Mouse (Mus musculus) T-helper 2 cell (primary cell): ENCODE data around the gene Igfbp7.

Experiments used
- in situ Hi-C: fragments of 300-600 bp; cut with MboI, MseI; formaldehyde crosslinking; loops from one replicate; pipeline ENCODE4 v1.15.1; 2025; ENCODE audit warnings: high pct_unique_total_duplicates

Igfbp7 gene

GRCm38 (mm10) chr5:77405455-77406057 lies 2.3 kb downstream of the Igfbp7 start:
- in situ Hi-C loops: no loop called here

- in situ Hi-C loops: loop anchor here (5.0 kb wide), 1 partner anchor 48 kb away; no protein-coding TSS in a partner anchor
These were observed 2.9 kb downstream of the Igfbp7 start for GRCm38 (mm10) chr5:77404941-77405340.

GRCm38 (mm10) chr5:77402901-77403300 lies 4.9 kb downstream of the Igfbp7 start:
- in situ Hi-C loops: loop anchor here (5.0 kb wide), 1 partner anchor 46 kb away; no protein-coding TSS in a partner anchor

- in situ Hi-C loops: loop anchor here (5.0 kb wide), 1 partner anchor 45 kb away; no protein-coding TSS in a partner anchor
These were observed 5.7 kb downstream of the Igfbp7 start for GRCm38 (mm10) chr5:77402137-77402536.

- in situ Hi-C loops: loop anchor here (5.0 kb wide), 1 partner anchor 44 kb away; no protein-coding TSS in a partner anchor
These were observed 7.0 kb downstream of the Igfbp7 start for GRCm38 (mm10) chr5:77400823-77401222.

- in situ Hi-C loops: loop anchor here (5.0 kb wide), 1 partner anchor 43 kb away; no protein-coding TSS in a partner anchor
These were observed 7.7 kb downstream of the Igfbp7 start for GRCm38 (mm10) chr5:77400151-77400550.

GRCm38 (mm10) chr5:77399076-77399475 lies 8.8 kb downstream of the Igfbp7 start:
- in situ Hi-C loops: loop anchor here (10.0 kb wide), 1 partner anchor 744 kb away; the partner anchor contains the start of gene C530008M17Rik

- in situ Hi-C loops: loop anchor here (10.0 kb wide), 1 partner anchor 744 kb away; the partner anchor contains the start of gene C530008M17Rik
These were observed 9.4 kb downstream of the Igfbp7 start for GRCm38 (mm10) chr5:77398285-77399057.

- in situ Hi-C loops: loop anchor here (10.0 kb wide), 1 partner anchor 739 kb away; the partner anchor contains the start of gene C530008M17Rik
These were observed 13.7 kb downstream of the Igfbp7 start for GRCm38 (mm10) chr5:77393990-77394618.

GRCm38 (mm10) chr5:77393094-77393619 lies 14.7 kb downstream of the Igfbp7 start:
- in situ Hi-C loops: loop anchor here (10.0 kb wide), 1 partner anchor 738 kb away; the partner anchor contains the start of gene C530008M17Rik

- in situ Hi-C loops: loop anchor here (10.0 kb wide), 1 partner anchor 735 kb away; the partner anchor contains the start of gene C530008M17Rik
These were observed 17.6 kb downstream of the Igfbp7 start for GRCm38 (mm10) chr5:77390272-77390671.

- in situ Hi-C loops: loop anchor here (10.0 kb wide), 1 partner anchor 1244 kb away; the partner anchor contains the start of gene Srd5a3
These were observed 19.5 kb downstream of the Igfbp7 start for GRCm38 (mm10) chr5:77388359-77388758.

GRCm38 (mm10) chr5:77387414-77387704 lies 20.5 kb downstream of the Igfbp7 start:
- in situ Hi-C loops: loop anchor here (10.0 kb wide), 1 partner anchor 1243 kb away; the partner anchor contains the start of gene Srd5a3

GRCm38 (mm10) chr5:77386596-77387413 lies 21.0 kb downstream of the Igfbp7 start:
- in situ Hi-C loops: loop anchor here (10.0 kb wide), 1 partner anchor 1242 kb away; the partner anchor contains the start of gene Srd5a3

GRCm38 (mm10) chr5:77385900-77386595 lies 21.8 kb downstream of the Igfbp7 start:
- in situ Hi-C loops: loop anchor here (10.0 kb wide), 1 partner anchor 1241 kb away; the partner anchor contains the start of gene Srd5a3

- in situ Hi-C loops: loop anchor here (10.0 kb wide), 1 partner anchor 1240 kb away; the partner anchor contains the start of gene Srd5a3
These were observed 22.6 kb downstream of the Igfbp7 start for GRCm38 (mm10) chr5:77385221-77385620.

GRCm38 (mm10) chr5:77384724-77385123 lies 23.1 kb downstream of the Igfbp7 start:
- in situ Hi-C loops: loop anchor here (10.0 kb wide), 1 partner anchor 1240 kb away; the partner anchor contains the start of gene Srd5a3

GRCm38 (mm10) chr5:77383799-77384554 lies 23.9 kb downstream of the Igfbp7 start:
- in situ Hi-C loops: loop anchor here (10.0 kb wide), 1 partner anchor 1239 kb away; the partner anchor contains the start of gene Srd5a3

- in situ Hi-C loops: loop anchor here (10.0 kb wide), 1 partner anchor 1237 kb away; the partner anchor contains the start of gene Srd5a3
These were observed 26.2 kb downstream of the Igfbp7 start for GRCm38 (mm10) chr5:77381686-77382085.
